Mouse (Mus musculus) brown adipose tissue, adult 24 weeks (tissue): ENCODE measurements around the gene AL732309.1. TPM values are rescaled to one million over a fixed set of nuclear protein-coding genes. Genes with fewer than 3 reads are reported as not detected.
A peak's percentile ranks its signal among the peaks of the same experiment; 100 is the strongest.

Experiments used
- H3K27ac ChIP-seq: fragments of 200-500 bp; replicated peaks from 2 replicates; pipeline ENCODE4 v1.5.1; 2012; ENCODE audit warnings: low read depth, mild to moderate bottlenecking, low read length
- H3K4me1 ChIP-seq: fragments of 200-500 bp; 2 replicates; pipeline ENCODE4 v1.6.1; 2012; ENCODE audit warnings: low read length, mixed read lengths; ENCODE audit not compliant: control insufficient read depth, insufficient read depth, insufficient read length
- H3K4me3 ChIP-seq: fragments of 200-500 bp; 2 replicates; pipeline ENCODE4 v1.5.1; 2012; ENCODE audit warnings: low read depth, mild to moderate bottlenecking, low read length, moderate library complexity; ENCODE audit not compliant: insufficient read depth
- polyA plus RNA-seq: library from polyadenylated mRNA; stranded (reverse); fragments of >200 nt; gene quantifications from 2 replicates; pipeline ENCODE4 v1.2.4, GENCODE M21; 2012; ENCODE audit not compliant: missing spikeins, insufficient read depth, insufficient read length

Gene AL732309.1
- 2.3 and 5.4 TPM in 2 replicates for polyA plus RNA-seq

- Histone ChIP-seq H3K4me3 (no peak within 1 kb of the TSS), H3K27ac (no peak within 1 kb of the TSS)
These were observed at the start of gene AL732309.1 for GRCm38 (mm10) chr2:25246183-25247072. TSS of gene AL732309.1 (minus strand) at chr2:25246863.

GRCm38 (mm10) chr2:25293706-25294105 is 47.0 kb upstream of the AL732309.1 start:
- Histone ChIP-seq H3K27ac (no peak overlapping the region), H3K4me3 (no peak overlapping the region), H3K4me1 (peaks cover 5% of the 10 kb centered on the region; the same call in 1 of the 2 replicates)

More at GRCm38 (mm10) chr2:25246183-25247072, at the start of gene AL732309.1:
- peaks cover under 1% of the 10 kb centered on the region; the same call in 1 of the 2 replicates for H3K4me1 ChIP-seq

GRCm38 (mm10) chr2:25292856-25293255 is 46.2 kb upstream of the AL732309.1 start:
- Histone ChIP-seq H3K4me3 (peak overlapping the region; percentile 12; the same call in 1 of the 2 replicates), H3K27ac (no peak overlapping the region), H3K4me1 (peaks cover 5% of the 10 kb centered on the region; the same call in 1 of the 2 replicates)

- peak overlapping the region; percentile 46 for H3K4me3 ChIP-seq
- peaks cover 5% of the 10 kb centered on the region; the same call in 1 of the 2 replicates for H3K4me1 ChIP-seq
- no peak overlapping the region for H3K27ac ChIP-seq
These were observed 45.4 kb upstream of the AL732309.1 start for GRCm38 (mm10) chr2:25292054-25292544.

- Histone ChIP-seq H3K4me3 (peak overlapping the region; percentile 35), H3K4me1 (peaks cover 5% of the 10 kb centered on the region; the same call in 1 of the 2 replicates), H3K27ac (no peak overlapping the region)
These were observed 44.8 kb upstream of the AL732309.1 start for GRCm38 (mm10) chr2:25291184-25292053.

- peaks cover 5% of the 10 kb centered on the region; the same call in 1 of the 2 replicates for H3K4me1 ChIP-seq
- no peak overlapping the region for H3K27ac ChIP-seq
- H3K4me3 ChIP-seq, result peak overlapping the region; percentile 35
These were observed 44.1 kb upstream of the AL732309.1 start for GRCm38 (mm10) chr2:25290816-25291130.

GRCm38 (mm10) chr2:25290101-25290815 is 43.6 kb upstream of the AL732309.1 start:
- Histone ChIP-seq H3K4me3 (peak overlapping the region; percentile 35), H3K4me1 (peaks cover 5% of the 10 kb centered on the region; the same call in 1 of the 2 replicates), H3K27ac (no peak overlapping the region)

- Histone ChIP-seq H3K4me1 (peaks cover 5% of the 10 kb centered on the region; the same call in 1 of the 2 replicates), H3K4me3 (peak within 1 kb of the TSS; percentile 35), H3K27ac (no peak within 1 kb of the TSS)
These were observed 43.0 kb upstream of the AL732309.1 start, which contains the start of gene Lrrc26 for GRCm38 (mm10) chr2:25289651-25290050. TSS of gene Lrrc26 (plus strand) at chr2:25289915.

GRCm38 (mm10) chr2:25288734-25289345 is 42.2 kb upstream of the AL732309.1 start:
- Histone ChIP-seq H3K27ac (no peak overlapping the region), H3K4me1 (peaks cover 5% of the 10 kb centered on the region; the same call in 1 of the 2 replicates), H3K4me3 (no peak overlapping the region)

GRCm38 (mm10) chr2:25287927-25288649 is 41.4 kb upstream of the AL732309.1 start, which contains the start of gene Tmem210:
TSS of gene Tmem210 (plus strand) at chr2:25288145.
- no peak within 1 kb of the TSS for H3K4me3 ChIP-seq
- H3K4me1 ChIP-seq, result peaks cover 5% of the 10 kb centered on the region; the same call in 1 of the 2 replicates
- no peak within 1 kb of the TSS for H3K27ac ChIP-seq

- H3K4me1 ChIP-seq, result peaks cover 5% of the 10 kb centered on the region; the same call in 1 of the 2 replicates
- no peak overlapping the region for H3K27ac ChIP-seq
- no peak overlapping the region for H3K4me3 ChIP-seq
These were observed 40.4 kb upstream of the AL732309.1 start for GRCm38 (mm10) chr2:25286837-25287636.

GRCm38 (mm10) chr2:25286314-25286713 is 39.7 kb upstream of the AL732309.1 start:
- peaks cover 5% of the 10 kb centered on the region; the same call in 1 of the 2 replicates for H3K4me1 ChIP-seq
- no peak overlapping the region for H3K27ac ChIP-seq
- no peak overlapping the region for H3K4me3 ChIP-seq

- Histone ChIP-seq H3K27ac (no peak overlapping the region), H3K4me3 (no peak overlapping the region), H3K4me1 (peaks cover 2% of the 10 kb centered on the region; the same call in 1 of the 2 replicates)
These were observed 38.9 kb upstream of the AL732309.1 start for GRCm38 (mm10) chr2:25285551-25285950.
